9 mouse cellular contexts compared by ENCODE assay signal in the genomic region with DNA sequence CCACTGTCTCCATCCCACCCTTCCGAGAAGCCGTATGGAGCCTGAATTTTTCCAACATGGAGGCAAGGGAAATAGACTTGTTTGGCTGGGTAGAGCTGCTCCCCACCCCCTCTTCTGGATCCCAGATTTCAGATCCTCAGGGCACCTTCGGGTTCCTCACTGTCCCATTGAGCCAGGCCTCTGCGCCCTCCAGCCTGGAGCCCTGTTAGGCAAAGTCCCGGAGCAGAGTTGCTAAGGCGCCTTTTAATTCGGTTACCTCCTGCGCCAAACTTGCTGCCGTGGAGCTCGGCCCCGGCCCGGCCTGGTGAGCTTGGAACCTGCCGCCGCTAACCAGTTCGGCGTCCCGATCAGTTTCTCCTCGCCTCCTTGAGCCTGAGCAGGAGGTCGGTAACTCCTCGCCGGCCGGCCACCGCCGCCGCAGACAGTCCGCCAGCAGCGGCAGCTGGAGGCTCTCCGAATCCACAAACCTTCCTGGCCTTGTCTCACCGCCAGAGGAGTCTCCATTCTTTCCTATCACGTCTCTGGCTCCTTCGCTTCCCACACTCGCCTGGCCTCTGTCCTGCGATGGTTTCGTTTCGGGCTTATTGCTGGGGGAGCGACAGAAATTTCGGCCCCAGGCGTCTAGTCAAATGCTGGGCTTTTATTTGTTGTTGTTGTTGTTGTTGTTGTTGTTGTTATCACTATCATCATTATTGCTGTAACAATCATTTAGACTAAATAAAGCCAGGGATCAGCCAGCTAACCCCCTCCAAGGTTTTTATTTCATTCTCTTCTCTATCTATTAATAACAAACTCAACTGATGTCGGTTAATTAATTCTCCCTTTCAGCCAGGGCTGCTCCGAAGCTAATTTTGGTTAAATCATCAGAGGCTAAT. TPM values are rescaled to one million over a fixed set of nuclear protein-coding genes. Genes with fewer than 3 reads are reported as not detected.
A peak's percentile ranks its signal among the peaks of the same experiment; 100 is the strongest.
DNase-seq lines count a peak whose midpoint lies in the region; ATAC-seq and TF ChIP-seq lines count a peak whose summit lies in the region.
"Had no signal": no experiment of that assay in that cellular context is flagged by ENCODE, and none has a peak within 500 bp of the region (broad histone marks: within the 10 kb centered on the region; RNA-seq: fewer than 3 reads in every experiment).

No protein-coding gene starts in this region.

- H3K4me3 ChIP-seq in forebrain, postnatal 0 days (ENCODE audit: low read depth, low read length): no peak overlapping the region
- no peak overlapping the region for H3K4me3 ChIP-seq in forebrain, embryonic 15.5 days
- H3K4me3 ChIP-seq in embryonic facial prominence, embryonic 14.5 days (ENCODE audit: low read depth, low read length): peak overlapping the region; percentile 16
- peak overlapping the region; percentile 43 for H3K4me3 ChIP-seq in lung, postnatal 0 days (ENCODE audit: low read depth, low read length)
- H3K4me3 ChIP-seq in forebrain, embryonic 12.5 days (replicated peaks): no peak overlapping the region

- peak; percentile 50 for DNase-seq in forebrain, postnatal 0 days
- no peak for DNase-seq in embryonic facial prominence, embryonic 14.5 days (ENCODE audit: low spot score)
- DNase-seq in kidney, adult 18-20 months: peak; percentile 86
- DNase-seq in lung, postnatal 0 days (ENCODE audit: low spot score): peak; percentile 76
- DNase-seq in right cerebral cortex, postnatal 36 days (ENCODE audit: low spot score in 2 of 2): no peak
- DNase-seq in layer of hippocampus, postnatal 14 days (ENCODE audit: low spot score in 2 of 2): no peak

- TF ChIP-seq CTCF in forebrain, postnatal 0 days (IDR thresholded peaks at IDR 0.05; ENCODE audit: low read depth): no peak
- peak; percentile 34 for TF ChIP-seq CTCF in lung, postnatal 0 days (IDR thresholded peaks at IDR 0.05)

- TF ChIP-seq EP300 in lung, postnatal 0 days (IDR thresholded peaks at IDR 0.05): no peak

- WGBS in forebrain, postnatal 0 days: under 1% methylated on average over 40 of the region's 40 CpGs
- WGBS in forebrain, embryonic 15.5 days: under 1% methylated on average over 40 of the region's 40 CpGs
- WGBS in embryonic facial prominence, embryonic 14.5 days: 2% methylated on average over 40 of the region's 40 CpGs
- WGBS in lung, postnatal 0 days: 4% methylated on average over 40 of the region's 40 CpGs
- WGBS in forebrain, embryonic 12.5 days: under 1% methylated on average over 40 of the region's 40 CpGs

- H3K4me1 ChIP-seq in forebrain, postnatal 0 days (ENCODE audit: insufficient read depth): no peaks in the 10 kb centered on the region
- H3K4me1 ChIP-seq in forebrain, embryonic 15.5 days: peaks cover 8% of the 10 kb centered on the region
- no peaks in the 10 kb centered on the region for H3K4me1 ChIP-seq in embryonic facial prominence, embryonic 14.5 days (ENCODE audit: control insufficient read depth, insufficient read depth, low read length)
- H3K4me1 ChIP-seq in lung, postnatal 0 days (ENCODE audit: insufficient read depth, low read depth, low read length): peaks cover 8% of the 10 kb centered on the region; the same call in 1 of the 2 replicates
- peaks cover 3% of the 10 kb centered on the region for H3K4me1 ChIP-seq in forebrain, embryonic 12.5 days

- no peaks in the 10 kb centered on the region for H3K9me3 ChIP-seq in forebrain, postnatal 0 days (ENCODE audit: low read length)
- H3K9me3 ChIP-seq in forebrain, embryonic 15.5 days: no peaks in the 10 kb centered on the region
- H3K9me3 ChIP-seq in embryonic facial prominence, embryonic 14.5 days (ENCODE audit: control insufficient read depth, low read length): no peaks in the 10 kb centered on the region
- H3K9me3 ChIP-seq in lung, postnatal 0 days (ENCODE audit: low read length): no peaks in the 10 kb centered on the region
- no peaks in the 10 kb centered on the region for H3K9me3 ChIP-seq in forebrain, embryonic 12.5 days

- no peak overlapping the region for H3K27ac ChIP-seq in forebrain, postnatal 0 days (ENCODE audit: low read depth, low read length)
- no peak overlapping the region for H3K27ac ChIP-seq in forebrain, embryonic 15.5 days (replicated peaks)
- H3K27ac ChIP-seq in embryonic facial prominence, embryonic 14.5 days (replicated peaks; ENCODE audit: low read depth, low read length): no peak overlapping the region; the same call in 1 of the 2 replicates
- peak overlapping the region; percentile 81 for H3K27ac ChIP-seq in lung, postnatal 0 days (ENCODE audit: low read length)
- no peak overlapping the region for H3K27ac ChIP-seq in forebrain, embryonic 12.5 days

- H3K27me3 ChIP-seq in forebrain, postnatal 0 days (ENCODE audit: insufficient read depth, low read length): peaks cover 94% of the 10 kb centered on the region
- peaks cover 98% of the 10 kb centered on the region for H3K27me3 ChIP-seq in forebrain, embryonic 15.5 days
- peaks cover 99% of the 10 kb centered on the region for H3K27me3 ChIP-seq in embryonic facial prominence, embryonic 14.5 days (replicated peaks; ENCODE audit: control insufficient read depth, insufficient read depth, low read length)
- peaks cover 18% of the 10 kb centered on the region; the same call in 1 of the 2 replicates for H3K27me3 ChIP-seq in lung, postnatal 0 days (replicated peaks; ENCODE audit: insufficient read depth, low read length)
- peaks cover 100% of the 10 kb centered on the region for H3K27me3 ChIP-seq in forebrain, embryonic 12.5 days

- no peaks in the 10 kb centered on the region for H3K36me3 ChIP-seq in forebrain, postnatal 0 days (ENCODE audit: insufficient read depth)
- H3K36me3 ChIP-seq in forebrain, embryonic 15.5 days: no peaks in the 10 kb centered on the region
- H3K36me3 ChIP-seq in embryonic facial prominence, embryonic 14.5 days (ENCODE audit: control insufficient read depth, insufficient read depth, low read length): no peaks in the 10 kb centered on the region
- H3K36me3 ChIP-seq in lung, postnatal 0 days (ENCODE audit: insufficient read depth, low read length): no peaks in the 10 kb centered on the region
- no peaks in the 10 kb centered on the region for H3K36me3 ChIP-seq in forebrain, embryonic 12.5 days (replicated peaks)

- no peak overlapping the region for H3K9ac ChIP-seq in forebrain, postnatal 0 days
- no peak overlapping the region for H3K9ac ChIP-seq in forebrain, embryonic 15.5 days (replicated peaks)
- H3K9ac ChIP-seq in embryonic facial prominence, embryonic 14.5 days (ENCODE audit: low read depth, low read length): peak overlapping the region; percentile 17; the same call in 1 of the 2 replicates
- peak overlapping the region; percentile 80 for H3K9ac ChIP-seq in lung, postnatal 0 days (replicated peaks; ENCODE audit: low read depth)
- H3K9ac ChIP-seq in forebrain, embryonic 12.5 days: no peak overlapping the region

- no peak overlapping the region for H3K4me2 ChIP-seq in forebrain, postnatal 0 days (ENCODE audit: low read depth)
- H3K4me2 ChIP-seq in forebrain, embryonic 15.5 days (replicated peaks): no peak overlapping the region
- peak overlapping the region; percentile 43 for H3K4me2 ChIP-seq in embryonic facial prominence, embryonic 14.5 days (ENCODE audit: low read depth, low read length)
- H3K4me2 ChIP-seq in lung, postnatal 0 days (replicated peaks; ENCODE audit: low read depth, low read length): peak overlapping the region; percentile 69
- no peak overlapping the region for H3K4me2 ChIP-seq in forebrain, embryonic 12.5 days

- ATAC-seq in forebrain, postnatal 0 days: no peak
- no peak for ATAC-seq in forebrain, embryonic 15.5 days (replicated peaks)
- no peak for ATAC-seq in embryonic facial prominence, embryonic 14.5 days (ENCODE audit: low read depth)
- ATAC-seq in lung, postnatal 0 days: peak; percentile 31
- no peak for ATAC-seq in forebrain, embryonic 12.5 days (ENCODE audit: low FRiP score)

RNA-seq across cellular contexts. Expression of gene Hoxb2, which starts 8.4 kb away (rescaled TPM):
- total RNA-seq in forebrain, postnatal 0 days (2014; rRNA removed): not detected in 2 replicates
- not detected in 2 replicates for polyA plus RNA-seq in forebrain, postnatal 0 days (2015; fragmentation: Nextera tagmentation; extraction: Ambion mirVana)
- not detected in 2 replicates for polyA plus RNA-seq in forebrain, embryonic 15.5 days (2015; fragmentation: Nextera tagmentation; extraction: Ambion mirVana)
- 7.5 and 8.9 TPM in 2 replicates for polyA plus RNA-seq in embryonic facial prominence, embryonic 14.5 days (2014; fragmentation: Nextera tagmentation; extraction: Ambion mirVana)
- 16.5 and 16.9 TPM in 2 replicates for polyA plus RNA-seq in lung, postnatal 0 days (2015; fragmentation: Nextera tagmentation; extraction: Ambion mirVana)
- not detected for total RNA-seq in layer of hippocampus, postnatal 14 days (2021)
- 0.06 and 0.15 TPM in 2 replicates for polyA plus RNA-seq in forebrain, embryonic 12.5 days (2016; fragmentation: Nextera tagmentation; extraction: Ambion mirVana)
- total RNA-seq: CH12.LX had no signal

RNA-seq across cellular contexts. Expression of gene Hoxb3, which starts 18.8 kb away (rescaled TPM):
- not detected in 2 replicates for total RNA-seq in forebrain, postnatal 0 days (2014; rRNA removed)
- not detected in 2 replicates for polyA plus RNA-seq in forebrain, postnatal 0 days (2015; fragmentation: Nextera tagmentation; extraction: Ambion mirVana)
- polyA plus RNA-seq in forebrain, embryonic 15.5 days (2015; fragmentation: Nextera tagmentation; extraction: Ambion mirVana): not detected in 2 replicates
- polyA plus RNA-seq in embryonic facial prominence, embryonic 14.5 days (2014; fragmentation: Nextera tagmentation; extraction: Ambion mirVana): 0.81 and 1.1 TPM in 2 replicates
- polyA plus RNA-seq in lung, postnatal 0 days (2015; fragmentation: Nextera tagmentation; extraction: Ambion mirVana): 1.5 and 2.2 TPM in 2 replicates
- total RNA-seq in layer of hippocampus, postnatal 14 days (2021): not detected
- polyA plus RNA-seq in forebrain, embryonic 12.5 days (2016; fragmentation: Nextera tagmentation; extraction: Ambion mirVana): not detected in 2 replicates

RNA-seq across cellular contexts. Expression of gene Hoxb1, which starts 23.6 kb away (rescaled TPM):
- not detected in 2 replicates for total RNA-seq in forebrain, postnatal 0 days (2014; rRNA removed)
- polyA plus RNA-seq in forebrain, postnatal 0 days (2015; fragmentation: Nextera tagmentation; extraction: Ambion mirVana): not detected in 2 replicates
- not detected in 2 replicates for polyA plus RNA-seq in forebrain, embryonic 15.5 days (2015; fragmentation: Nextera tagmentation; extraction: Ambion mirVana)
- 0.13 TPM in 1 of 2 replicates, not detected in the other for polyA plus RNA-seq in embryonic facial prominence, embryonic 14.5 days (2014; fragmentation: Nextera tagmentation; extraction: Ambion mirVana)
- polyA plus RNA-seq in lung, postnatal 0 days (2015; fragmentation: Nextera tagmentation; extraction: Ambion mirVana): not detected in 2 replicates
- total RNA-seq in layer of hippocampus, postnatal 14 days (2021): not detected
- polyA plus RNA-seq in forebrain, embryonic 12.5 days (2016; fragmentation: Nextera tagmentation; extraction: Ambion mirVana): not detected in 2 replicates
- total RNA-seq: CH12.LX had no signal

RNA-seq across cellular contexts. Expression of gene Hoxb4, which starts 23.9 kb away (rescaled TPM):
- total RNA-seq in forebrain, postnatal 0 days (2014; rRNA removed): not detected in 2 replicates
- not detected in 2 replicates for polyA plus RNA-seq in forebrain, postnatal 0 days (2015; fragmentation: Nextera tagmentation; extraction: Ambion mirVana)
- not detected in 2 replicates for polyA plus RNA-seq in forebrain, embryonic 15.5 days (2015; fragmentation: Nextera tagmentation; extraction: Ambion mirVana)
- polyA plus RNA-seq in embryonic facial prominence, embryonic 14.5 days (2014; fragmentation: Nextera tagmentation; extraction: Ambion mirVana): 0.62 and 0.70 TPM in 2 replicates
- polyA plus RNA-seq in lung, postnatal 0 days (2015; fragmentation: Nextera tagmentation; extraction: Ambion mirVana): 2.6 and 3.0 TPM in 2 replicates
- total RNA-seq in layer of hippocampus, postnatal 14 days (2021): not detected
- polyA plus RNA-seq in forebrain, embryonic 12.5 days (2016; fragmentation: Nextera tagmentation; extraction: Ambion mirVana): not detected in 2 replicates

RNA-seq across cellular contexts. Expression of gene Hoxb5, which starts 38.8 kb away (rescaled TPM):
- not detected in 2 replicates for total RNA-seq in forebrain, postnatal 0 days (2014; rRNA removed)
- polyA plus RNA-seq in forebrain, postnatal 0 days (2015; fragmentation: Nextera tagmentation; extraction: Ambion mirVana): not detected in 2 replicates
- polyA plus RNA-seq in forebrain, embryonic 15.5 days (2015; fragmentation: Nextera tagmentation; extraction: Ambion mirVana): not detected in 2 replicates
- polyA plus RNA-seq in embryonic facial prominence, embryonic 14.5 days (2014; fragmentation: Nextera tagmentation; extraction: Ambion mirVana): 1.8 and 2.4 TPM in 2 replicates
- 16.8 and 17.3 TPM in 2 replicates for polyA plus RNA-seq in lung, postnatal 0 days (2015; fragmentation: Nextera tagmentation; extraction: Ambion mirVana)
- not detected for total RNA-seq in layer of hippocampus, postnatal 14 days (2021)
- polyA plus RNA-seq in forebrain, embryonic 12.5 days (2016; fragmentation: Nextera tagmentation; extraction: Ambion mirVana): not detected in 2 replicates

Comparison
In these comparisons a context has a peak if more than half of its experiments do, and no peak if none do; other contexts are left out.
1. DNase-seq: peak in forebrain, postnatal 0 days (single experiment), kidney, adult 18-20 months (single experiment) and lung, postnatal 0 days (single experiment); none in embryonic facial prominence, embryonic 14.5 days (single experiment), right cerebral cortex, postnatal 36 days (0 of 2) and layer of hippocampus, postnatal 14 days (0 of 2).
2. H3K4me2 ChIP-seq: peak in embryonic facial prominence, embryonic 14.5 days (single experiment) and lung, postnatal 0 days (single experiment); none in forebrain, postnatal 0 days (single experiment), forebrain, embryonic 15.5 days (single experiment) and forebrain, embryonic 12.5 days (single experiment).
3. H3K4me3 ChIP-seq: peak in embryonic facial prominence, embryonic 14.5 days (single experiment) and lung, postnatal 0 days (single experiment); none in forebrain, postnatal 0 days (single experiment), forebrain, embryonic 15.5 days (single experiment) and forebrain, embryonic 12.5 days (single experiment).
4. H3K9ac ChIP-seq: peak in embryonic facial prominence, embryonic 14.5 days (single experiment) and lung, postnatal 0 days (single experiment); none in forebrain, postnatal 0 days (single experiment), forebrain, embryonic 15.5 days (single experiment) and forebrain, embryonic 12.5 days (single experiment).